Mouse (Mus musculus) ovary, postnatal 14 days (tissue): ENCODE results near the gene Cadm1.

ENCODE experiments used
- DNase-seq: peaks from one replicate; pipeline ENCODE4 v3.0.0; 2022; ENCODE audit warnings: low spot score

Gene Cadm1

DNA sequence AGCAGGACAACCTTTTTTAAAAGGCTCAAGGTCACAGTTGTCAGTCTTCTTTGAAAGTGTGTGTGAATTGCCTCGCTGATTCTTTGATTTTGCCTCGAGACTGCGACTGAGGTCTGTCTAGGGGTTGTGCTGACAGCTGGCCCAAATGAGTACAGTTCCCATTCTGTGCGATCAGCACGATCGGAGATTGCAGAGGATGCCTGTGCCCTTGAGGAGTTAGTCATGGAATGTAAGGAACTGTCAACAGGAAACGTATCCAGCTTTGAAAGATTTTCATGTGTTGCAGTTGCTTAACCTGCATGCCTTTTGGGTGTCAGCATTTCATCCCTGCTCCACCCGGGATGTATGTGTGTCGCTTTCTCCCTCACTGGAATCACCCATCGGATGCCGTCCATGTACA, 141.6 kb downstream of the Cadm1 start:
- no peak for DNase-seq

GRCm38 (mm10) chr9:47674766-47675713, 145.1 kb downstream of the Cadm1 start:
- DNase-seq: no peak

DNA sequence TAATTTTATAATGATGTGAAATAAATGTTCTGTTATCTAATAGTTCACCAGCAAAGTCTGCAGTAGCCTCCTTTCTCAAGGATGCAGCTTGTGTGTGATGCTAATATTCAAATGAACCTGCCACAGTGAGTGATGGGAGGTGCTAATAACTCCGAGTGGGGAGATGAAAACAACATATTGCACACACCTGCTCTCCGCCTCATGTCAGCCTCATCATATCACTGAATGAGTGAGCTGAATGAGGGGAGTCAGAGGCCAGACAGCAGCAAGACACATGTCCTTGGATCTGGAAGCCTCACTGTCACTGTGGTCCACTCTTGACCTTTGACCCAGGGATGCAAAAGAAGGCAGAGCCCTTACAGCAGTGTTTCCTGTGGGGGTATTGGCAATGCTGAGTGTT, 156.9 kb downstream of the Cadm1 start:
- DNase-seq: no peak

GRCm38 (mm10) chr9:47687604-47688003, 157.6 kb downstream of the Cadm1 start:
- DNase-seq: no peak

- peak; percentile 27 for DNase-seq
Observed at GRCm38 (mm10) chr9:47688297-47688696, 158.3 kb downstream of the Cadm1 start.

GRCm38 (mm10) chr9:47692911-47693310, 162.9 kb downstream of the Cadm1 start:
- DNase-seq: no peak

- peak; percentile 71 for DNase-seq
Observed at GRCm38 (mm10) chr9:47699026-47699425, 169.1 kb downstream of the Cadm1 start.

GRCm38 (mm10) chr9:47700021-47700420, 170.0 kb downstream of the Cadm1 start:
- DNase-seq: no peak

DNA sequence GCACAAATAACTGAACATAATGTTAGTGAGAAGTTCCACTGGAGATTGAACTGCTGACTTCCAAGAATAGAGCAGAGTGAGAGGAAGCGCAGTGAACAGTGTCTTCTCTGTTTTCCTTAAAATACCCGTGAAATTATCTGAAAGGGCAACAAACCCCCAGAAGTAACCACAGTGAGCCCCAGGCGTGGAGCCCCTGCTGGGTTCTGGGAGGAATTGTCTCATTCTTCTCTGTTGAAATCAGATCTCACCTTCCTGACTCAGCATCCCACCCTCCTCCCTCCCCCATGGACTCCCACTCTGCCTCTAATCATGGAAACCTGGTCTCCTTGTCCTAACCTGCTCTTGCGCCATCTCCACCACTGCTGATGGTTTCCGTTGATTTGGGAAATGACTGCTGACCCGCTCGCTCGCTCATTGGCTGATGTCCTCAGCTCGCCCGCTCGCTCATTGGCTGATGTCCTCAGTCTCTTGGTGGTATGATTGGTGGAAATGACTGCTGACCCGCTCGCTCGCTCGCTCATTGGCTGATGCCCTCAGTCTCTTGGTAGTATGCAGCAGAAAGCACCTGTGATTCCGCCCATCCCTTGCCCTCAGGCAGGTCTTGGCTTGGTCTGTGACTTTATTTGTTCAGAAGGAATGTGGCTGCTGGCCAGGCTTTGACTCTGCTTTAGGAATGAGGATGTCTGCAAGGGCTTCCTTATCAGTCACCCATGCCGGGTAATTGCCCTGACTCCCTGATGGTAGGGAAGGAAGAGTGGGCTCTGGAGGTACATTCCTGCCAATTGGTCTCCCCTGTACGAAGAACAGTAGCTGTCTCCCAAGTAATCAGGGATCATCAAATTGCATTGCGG, 173.3 kb downstream of the Cadm1 start:
- no peak for DNase-seq

DNA sequence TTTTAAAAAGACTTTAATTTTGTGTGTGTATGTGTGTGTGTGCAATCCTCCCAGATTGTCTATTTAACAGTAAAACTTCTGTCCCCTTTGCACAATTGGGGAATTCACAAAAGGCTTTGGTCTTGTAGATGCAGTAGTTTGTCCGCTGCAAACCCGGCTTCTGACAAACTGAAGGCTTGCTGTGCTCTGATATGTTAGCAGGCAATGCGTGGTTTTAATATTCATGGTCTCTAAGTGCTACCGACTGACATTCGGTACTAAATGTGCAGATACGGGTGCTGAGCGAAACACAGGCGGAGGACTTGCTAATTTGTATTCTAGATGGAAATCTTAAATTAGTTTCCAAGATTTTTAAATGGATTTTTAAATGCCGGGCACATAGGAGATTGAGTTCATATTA, 176.4 kb downstream of the Cadm1 start:
- no peak for DNase-seq

- DNase-seq: no peak
Observed at GRCm38 (mm10) chr9:47707326-47707725, 177.4 kb downstream of the Cadm1 start.

- peak; percentile 76 for DNase-seq
Observed at GRCm38 (mm10) chr9:47708299-47708698, 178.3 kb downstream of the Cadm1 start.

DNA sequence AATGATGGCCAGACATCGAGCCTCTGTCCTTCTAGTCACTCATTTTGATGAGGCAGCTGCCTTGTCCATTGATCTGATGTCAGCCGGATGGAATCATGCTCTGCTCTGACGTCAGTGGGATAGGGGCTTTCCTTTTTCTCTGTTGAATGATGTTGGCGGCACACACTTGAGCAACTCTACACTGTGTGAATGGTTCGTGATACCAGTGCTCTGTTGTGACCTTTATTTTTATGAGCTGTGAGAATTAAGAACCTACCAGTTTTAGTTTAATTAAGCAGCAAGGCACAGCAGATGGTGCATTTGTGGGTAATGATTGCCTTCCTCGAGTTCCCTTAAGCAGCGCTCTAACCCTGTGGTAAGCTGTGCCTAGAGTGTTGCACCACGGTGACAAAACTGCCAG, 181.0 kb downstream of the Cadm1 start:
- DNase-seq: no peak

- DNase-seq: no peak
Observed at GRCm38 (mm10) chr9:47714541-47714940, 184.6 kb downstream of the Cadm1 start.

DNA sequence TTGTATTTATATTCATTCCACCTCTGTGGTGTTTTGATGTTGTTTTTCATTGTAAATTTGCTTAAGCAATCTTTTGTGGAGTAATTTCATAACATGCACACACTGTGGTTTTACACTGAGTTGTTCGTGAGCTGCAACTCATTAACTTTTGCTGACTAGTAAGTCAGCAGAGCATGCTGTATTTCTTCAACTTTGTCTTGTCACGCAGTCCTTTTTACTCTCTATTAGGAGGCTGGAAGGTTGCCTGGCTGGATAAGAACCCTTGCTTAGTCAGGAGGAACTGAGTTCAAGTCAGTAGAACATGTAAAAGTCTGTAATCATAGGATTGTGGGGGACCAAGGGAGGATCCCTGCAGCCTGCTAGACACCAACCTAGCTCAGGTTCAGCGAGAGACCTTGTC, 185.4 kb downstream of the Cadm1 start:
- no peak for DNase-seq

DNA sequence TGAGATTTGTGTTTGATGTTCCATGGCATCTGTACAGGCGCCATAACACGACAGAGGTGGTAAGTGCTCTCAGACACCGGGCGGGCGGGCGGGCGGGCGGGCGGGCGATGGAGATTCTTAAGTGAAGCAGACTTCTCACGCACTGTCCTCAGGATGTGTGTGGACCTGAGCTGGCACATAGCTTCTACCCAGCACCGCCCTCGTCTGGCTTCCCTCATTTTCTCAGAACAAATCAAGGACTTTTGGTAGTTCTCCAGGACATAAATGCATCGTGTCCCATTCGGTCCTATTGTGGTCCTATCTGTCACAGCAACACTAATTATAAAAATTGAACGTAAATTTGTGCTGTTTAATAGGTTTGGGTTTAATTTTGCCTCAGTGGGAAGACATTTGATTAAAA, 186.9 kb downstream of the Cadm1 start:
- no peak for DNase-seq

- no peak for DNase-seq
Observed at GRCm38 (mm10) chr9:47727611-47728010, 197.6 kb downstream of the Cadm1 start.

DNA sequence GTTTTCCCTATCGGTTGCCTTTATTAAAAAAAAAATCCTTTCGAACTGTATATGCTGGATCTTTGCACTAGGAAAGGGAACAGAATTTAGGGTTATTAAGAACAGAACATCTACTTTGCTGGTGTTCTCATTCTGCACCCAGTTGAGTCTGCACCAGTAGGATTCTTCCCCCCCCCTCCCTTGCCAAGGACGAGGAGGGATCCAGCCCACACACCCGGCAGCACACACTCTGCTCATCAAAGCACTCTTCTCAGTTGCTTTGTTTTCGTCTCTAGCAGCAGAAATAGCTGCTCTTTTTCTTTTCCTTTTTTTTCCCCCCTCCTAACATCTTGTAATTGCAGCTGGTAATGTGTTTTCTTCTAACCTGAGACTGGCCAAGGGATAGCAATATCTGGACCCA, 198.9 kb downstream of the Cadm1 start:
- DNase-seq: no peak

GRCm38 (mm10) chr9:47730247-47730646, 200.3 kb downstream of the Cadm1 start:
- no peak for DNase-seq

DNA sequence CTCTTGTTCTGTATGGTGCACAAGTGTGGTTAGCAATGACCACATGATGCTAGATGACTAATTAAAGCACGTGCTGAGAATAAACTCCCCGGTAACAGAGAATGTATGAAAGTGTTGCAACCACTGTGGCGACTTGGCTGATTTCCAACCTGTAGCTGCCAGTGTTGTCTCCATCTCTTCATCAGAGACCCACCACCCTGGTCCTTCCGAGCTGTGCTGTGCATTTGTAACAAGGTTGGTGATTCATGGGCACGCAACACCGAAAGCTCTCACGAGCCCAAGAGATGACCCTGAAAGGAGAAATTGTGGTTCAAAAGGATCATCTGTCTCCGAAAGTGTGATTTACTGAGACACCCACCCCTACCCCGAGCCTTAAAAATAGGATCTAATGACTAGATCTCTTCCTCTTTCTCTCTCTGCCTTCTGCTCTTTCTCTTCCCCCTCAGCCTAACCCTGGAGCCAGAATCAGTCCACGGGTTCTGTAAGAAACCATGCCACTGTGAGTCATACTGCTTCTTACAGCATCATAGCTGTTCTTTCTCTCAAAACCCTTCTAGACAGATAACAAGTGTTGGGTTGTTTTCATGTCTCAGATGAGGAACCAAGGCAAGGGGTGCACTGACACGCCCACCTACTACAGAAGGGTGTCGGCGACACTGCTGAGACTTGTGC, 203.9 kb downstream of the Cadm1 start:
- no peak for DNase-seq

- no peak for DNase-seq
Observed at GRCm38 (mm10) chr9:47734905-47735304, 204.9 kb downstream of the Cadm1 start.

DNA sequence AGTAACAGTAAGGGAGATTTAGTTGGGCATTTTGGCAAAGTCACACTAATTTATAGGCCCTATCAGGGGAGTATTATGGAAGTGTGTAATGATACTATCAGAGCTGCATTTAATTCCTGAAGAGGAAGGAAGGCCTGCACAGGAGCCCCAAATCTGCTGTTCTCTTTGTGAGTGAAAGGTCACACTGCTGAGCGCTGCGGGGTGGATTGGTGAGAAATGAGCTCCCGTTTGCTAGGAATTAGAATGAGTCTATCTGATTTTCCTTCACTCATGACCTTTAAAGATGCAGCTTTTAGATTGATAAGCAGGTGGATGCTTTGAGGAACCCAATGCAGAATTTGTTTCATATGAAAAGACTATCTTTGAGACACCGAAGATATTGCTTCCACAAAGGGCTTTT, 208.8 kb downstream of the Cadm1 start:
- no peak for DNase-seq
